Mouse (Mus musculus): ENCODE measurements at regions not wholly inside any gene's neighbourhood (a gene's known extent, or its start where the extent isn't known, plus 50 kb on each side); places are given as distances from the start of the nearest gene placed in this dataset.
A peak's percentile ranks its signal among the peaks of the same experiment; 100 is the strongest.

DNA sequence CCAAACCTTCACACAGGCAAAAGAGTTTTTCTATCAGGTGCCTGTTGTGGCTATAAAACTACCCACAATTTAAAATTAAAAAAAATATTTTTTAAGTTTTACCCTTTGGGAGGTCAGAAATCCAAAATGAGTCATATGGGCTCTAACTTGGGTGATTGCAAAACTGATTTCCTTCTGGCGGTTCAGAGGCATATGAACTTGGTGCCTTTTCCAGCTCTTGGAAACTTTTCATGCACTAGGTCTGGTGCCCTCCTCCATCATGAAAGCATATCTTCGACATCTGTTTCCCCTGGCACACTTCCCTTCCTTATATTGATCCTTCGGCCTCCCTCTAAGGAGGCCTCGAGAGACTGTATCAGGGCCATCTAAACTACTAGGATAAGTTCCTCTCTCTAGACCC, 168.8 kb downstream of the Gm45692 start:
- no peak for DNase-seq

DNA sequence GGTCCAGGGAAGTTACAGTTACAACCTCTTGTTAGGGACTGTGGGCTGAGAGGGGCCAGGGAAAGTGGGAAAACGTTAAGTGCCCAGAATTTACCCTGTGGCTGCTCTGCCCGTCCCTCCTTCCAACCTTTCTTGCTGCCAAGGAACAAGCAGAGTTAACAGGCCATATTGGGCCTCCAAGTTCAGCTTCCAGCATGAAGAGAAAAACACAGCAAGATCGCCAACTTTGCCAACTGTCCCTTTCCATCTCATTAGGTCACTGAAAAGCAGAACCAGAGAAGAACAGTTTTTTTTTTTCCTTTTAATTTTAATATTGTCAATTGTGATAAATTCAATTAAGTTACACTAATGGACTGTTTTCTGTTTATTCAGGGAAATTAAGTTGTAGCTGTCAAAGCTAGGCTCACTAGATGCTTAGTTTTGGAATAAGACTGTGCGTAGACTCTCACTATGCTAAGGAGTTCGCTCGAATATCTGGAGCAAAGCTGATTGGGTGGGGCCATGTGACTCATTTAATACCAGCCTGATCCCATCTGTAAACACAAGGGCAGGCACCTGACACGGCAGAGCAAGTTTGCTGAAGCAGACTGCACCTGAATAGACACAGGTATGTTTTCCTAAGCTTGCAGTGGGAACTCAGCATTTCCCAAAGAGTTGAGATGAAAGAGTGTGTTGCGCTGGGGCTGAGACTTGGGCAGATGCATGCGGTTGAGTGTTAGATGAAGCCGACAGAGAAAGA, 178.9 kb downstream of the Gm45692 start:
- DNase-seq: no peak

DNA sequence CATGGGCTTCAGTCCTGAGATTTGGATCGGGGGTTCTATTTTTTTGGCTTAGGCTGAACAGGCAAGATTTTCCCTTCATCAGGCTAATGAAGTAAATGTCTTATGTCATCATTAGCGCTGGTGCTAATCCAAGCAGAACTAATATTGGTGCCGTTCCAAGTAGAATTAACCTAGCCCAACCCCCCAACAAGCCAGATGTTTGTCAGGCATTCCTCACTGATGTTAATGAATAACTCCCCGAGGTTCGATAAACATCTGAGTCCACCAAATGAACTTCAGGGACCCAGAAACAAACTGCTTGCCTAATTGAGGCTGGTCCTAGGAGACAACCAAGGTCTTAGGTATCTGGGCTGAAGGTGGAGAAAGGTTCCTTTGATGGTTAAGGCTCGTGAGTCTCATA, 180.9 kb downstream of the Gm45692 start:
- DNase-seq: no peak

DNA sequence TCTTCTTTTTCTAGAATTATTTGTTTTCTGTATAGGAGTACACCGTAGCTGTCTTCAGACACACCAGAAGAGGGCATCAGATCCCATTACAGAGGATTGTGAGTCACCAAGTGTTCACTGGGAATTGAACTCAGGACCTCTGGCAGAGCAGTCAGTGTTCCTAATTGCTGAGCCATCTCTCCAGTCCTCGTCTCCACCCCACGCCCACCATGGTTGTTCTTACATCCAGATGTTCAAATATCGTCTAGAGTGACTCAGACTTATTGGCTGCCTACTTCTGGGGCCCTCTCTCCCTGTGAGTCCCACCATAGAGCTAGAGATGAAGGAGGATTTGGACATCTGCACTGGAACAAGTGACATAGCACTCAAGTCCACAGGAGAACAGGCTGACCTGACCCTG, 182.6 kb downstream of the Gm45692 start:
- DNase-seq: no peak

DNA sequence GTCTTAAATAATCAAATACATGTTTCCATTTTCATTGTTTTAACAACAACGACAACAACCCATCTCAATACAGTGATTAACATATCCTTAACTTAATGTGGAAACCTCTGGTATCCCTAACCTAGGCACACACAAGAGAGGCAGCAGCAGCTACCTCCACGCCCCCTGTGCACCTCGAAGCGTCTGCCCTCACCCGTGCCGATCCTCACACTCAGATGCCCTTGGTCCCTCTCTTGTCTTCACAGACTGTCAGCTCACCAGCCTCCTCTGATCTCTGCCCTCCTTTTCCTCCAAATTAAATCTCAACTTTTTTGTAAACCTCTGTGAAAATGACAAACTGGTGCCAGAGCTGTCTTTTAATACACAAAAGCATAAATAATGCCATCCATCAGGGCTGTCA, 185.2 kb downstream of the Gm45692 start:
- no peak for DNase-seq

DNA sequence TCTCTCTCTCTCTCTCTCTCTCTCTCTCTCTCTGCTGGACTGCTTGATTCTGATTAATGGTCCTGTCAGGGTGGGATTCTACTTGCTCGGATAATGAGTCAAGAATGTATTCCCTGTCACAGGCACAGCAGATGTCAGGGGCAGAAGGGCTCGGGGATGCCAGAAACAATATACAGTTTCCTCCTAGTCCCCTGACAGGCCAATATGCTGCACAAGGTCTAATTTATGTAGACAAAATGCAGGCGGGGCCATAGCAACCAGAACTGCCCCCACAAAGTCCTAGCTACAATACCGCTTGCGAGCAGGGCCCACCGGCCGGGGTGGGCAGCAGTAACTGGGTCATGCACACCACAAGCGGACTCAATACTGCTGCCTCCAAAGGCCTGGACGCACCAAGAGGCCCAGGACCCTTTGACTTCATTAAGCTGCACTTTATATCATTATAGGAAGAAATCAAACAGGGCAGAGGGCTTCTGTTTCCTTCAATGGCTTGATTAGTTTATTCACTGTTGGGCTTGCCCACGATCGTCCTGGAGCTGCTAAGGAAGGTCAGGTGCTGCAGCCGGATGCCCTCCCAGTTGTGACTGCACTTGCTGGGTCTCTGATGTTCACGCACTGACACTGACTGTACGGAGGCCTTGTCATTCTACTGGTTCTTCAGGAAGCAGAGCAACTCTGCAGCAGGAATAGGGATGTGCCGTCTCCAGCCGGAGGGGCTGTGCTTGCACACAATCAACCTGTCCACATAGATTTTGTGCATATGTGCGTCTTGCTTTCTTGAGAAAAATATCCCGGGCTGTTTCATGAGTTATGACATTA, 185.9 kb downstream of the Gm45692 start:
- no peak for DNase-seq

DNA sequence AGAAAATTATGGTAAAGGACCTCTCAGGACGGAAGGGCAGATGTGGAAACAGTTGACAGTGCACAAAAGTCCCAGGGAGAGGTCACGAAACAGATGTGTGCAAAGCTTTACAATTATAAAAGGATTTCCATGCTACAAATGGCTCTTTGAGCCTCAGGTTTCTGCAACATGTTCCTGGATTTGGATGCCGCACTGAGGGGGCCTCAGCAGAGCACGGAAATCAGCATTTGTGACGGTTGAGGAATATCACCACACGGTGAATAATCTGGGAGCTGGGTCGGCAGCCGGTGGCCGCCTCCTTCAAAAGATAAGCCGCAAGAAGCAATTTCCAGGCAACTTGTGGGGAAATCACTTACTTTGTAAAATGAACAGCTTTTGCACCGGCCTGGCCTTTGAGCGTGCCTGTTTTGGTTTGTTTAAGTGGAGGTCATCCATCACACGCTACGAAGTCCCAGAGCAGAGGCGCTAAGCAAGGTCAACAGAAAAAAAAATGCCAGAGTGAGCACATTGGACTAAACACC, 188.8 kb downstream of the Gm45692 start:
- no peak for DNase-seq

DNA sequence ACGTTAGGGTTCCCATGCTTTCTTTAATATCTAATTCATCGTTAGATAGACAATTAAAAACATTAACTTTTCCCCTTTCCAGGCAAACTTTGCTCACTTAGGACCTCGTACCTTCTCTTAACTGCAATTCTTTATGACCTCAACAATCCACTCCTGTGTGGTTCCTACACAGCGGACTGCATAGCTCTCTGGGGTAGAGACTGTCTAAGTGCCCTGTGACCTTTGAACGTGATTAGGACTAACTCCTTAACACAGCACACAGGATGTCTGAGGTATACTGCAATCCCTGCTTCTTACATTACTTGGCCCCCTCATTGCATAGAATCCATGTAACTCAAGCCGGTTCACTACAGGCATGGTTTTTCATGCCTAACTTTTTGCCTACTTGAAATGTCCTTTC, 190.4 kb downstream of the Gm45692 start:
- DNase-seq: no peak

DNA sequence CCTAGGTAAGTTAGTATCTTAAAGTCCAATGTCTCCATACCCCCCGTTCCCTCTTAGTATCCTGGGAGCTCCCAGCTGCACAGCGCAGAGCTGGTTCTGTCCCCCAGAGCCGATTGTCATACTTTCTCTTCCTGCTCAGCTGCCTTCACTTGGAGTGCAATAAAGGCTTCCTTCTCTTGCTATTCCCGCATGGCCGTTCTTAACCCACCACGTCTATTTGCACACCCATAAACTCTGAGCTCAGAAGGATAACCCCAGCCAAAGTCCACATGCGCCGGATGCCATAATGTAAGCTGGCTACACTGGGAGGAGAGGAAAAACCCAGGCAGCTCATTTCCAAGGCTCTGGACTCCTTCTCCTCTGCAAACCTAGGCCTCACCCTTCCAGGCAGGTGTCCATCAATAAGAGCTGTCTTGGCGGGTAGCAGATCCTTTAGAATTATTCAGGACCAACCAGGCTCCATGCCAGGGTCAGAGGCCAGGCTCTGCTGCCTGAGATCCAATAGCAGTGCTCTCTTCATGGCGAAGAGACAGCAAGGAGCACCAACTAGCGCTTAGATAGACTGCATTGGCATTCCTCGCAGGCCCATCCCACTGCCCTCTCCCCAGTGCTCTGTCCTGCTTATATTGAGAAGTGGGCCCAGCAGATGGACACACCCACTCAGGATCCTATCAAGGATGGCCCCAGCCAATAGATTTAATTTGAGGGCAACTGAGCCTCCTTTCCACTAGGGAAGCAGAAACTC, 204.4 kb downstream of the Gm45692 start:
- DNase-seq: no peak

DNA sequence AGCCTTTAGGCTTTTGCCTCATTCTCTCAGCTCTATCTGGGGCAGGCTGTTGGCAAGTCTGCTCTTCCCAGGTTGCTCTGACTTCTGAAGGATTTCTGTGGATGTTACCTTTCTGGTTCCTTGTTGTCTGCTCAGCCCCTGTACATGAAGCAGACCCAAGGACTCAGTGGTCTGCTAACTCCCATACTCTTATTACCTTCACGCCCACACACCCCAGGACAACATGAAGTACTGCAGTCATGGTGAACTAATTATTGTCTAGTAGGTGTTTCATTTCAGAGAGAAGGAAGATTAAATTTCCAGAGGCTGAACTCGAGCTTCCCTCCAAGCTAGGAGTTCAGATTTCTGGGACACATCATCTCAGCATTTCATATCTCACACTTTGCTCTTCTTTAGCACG, 205.3 kb downstream of the Gm45692 start:
- DNase-seq: no peak

DNA sequence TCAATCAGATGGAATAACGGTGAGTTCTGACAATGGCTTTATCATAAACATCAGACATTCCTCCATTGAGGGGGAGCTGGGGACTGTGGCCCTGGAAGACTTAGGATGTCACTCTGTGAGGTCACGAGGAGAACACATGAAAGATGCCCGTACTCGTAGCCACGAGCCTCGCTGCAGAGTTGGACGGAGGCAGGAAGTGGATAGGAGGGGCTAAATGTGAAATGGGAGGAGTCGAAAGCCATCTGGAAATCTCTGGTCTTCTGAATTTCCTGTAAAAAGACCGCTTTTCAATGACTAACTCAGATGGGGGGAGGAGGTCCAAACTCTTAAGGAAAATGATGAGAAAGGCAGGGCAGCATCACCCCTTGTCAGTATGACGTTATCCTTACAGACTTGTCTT, 210.5 kb downstream of the Gm45692 start:
- no peak for DNase-seq

DNA sequence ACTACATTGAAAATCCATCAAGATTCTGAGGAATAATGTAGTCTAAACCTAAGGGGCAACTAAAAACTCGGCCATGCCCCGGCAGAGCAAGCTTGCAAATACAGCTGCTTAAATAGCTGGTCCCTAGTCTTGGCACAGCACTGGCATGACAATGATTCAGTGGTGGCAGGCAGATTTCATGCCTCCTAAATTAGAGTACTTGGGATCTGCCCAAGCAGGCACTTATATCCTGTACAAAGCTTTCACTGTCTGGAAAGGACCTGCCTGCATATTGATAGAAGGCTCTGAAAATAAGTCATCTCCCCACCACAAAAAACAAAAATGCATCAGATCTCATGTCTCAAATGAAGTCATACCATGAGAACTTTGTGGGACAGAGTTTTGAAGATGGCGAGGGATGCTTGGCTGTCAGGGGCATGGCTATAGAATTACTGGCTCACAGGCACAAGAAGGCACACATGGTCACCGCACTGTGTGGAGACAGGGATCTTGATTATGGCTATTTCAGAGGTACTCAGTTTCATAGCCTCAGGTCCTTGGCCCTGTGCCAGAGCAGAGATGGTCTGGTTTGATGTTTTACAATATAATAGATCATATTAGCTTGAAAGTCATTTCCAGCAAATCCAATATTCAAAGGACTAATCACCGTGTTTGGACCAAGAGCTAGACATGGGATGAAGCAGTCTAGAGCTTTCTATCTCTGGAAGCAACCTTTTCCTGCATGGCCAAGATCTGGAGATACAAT, 217.7 kb downstream of the Gm45692 start:
- no peak for DNase-seq

DNA sequence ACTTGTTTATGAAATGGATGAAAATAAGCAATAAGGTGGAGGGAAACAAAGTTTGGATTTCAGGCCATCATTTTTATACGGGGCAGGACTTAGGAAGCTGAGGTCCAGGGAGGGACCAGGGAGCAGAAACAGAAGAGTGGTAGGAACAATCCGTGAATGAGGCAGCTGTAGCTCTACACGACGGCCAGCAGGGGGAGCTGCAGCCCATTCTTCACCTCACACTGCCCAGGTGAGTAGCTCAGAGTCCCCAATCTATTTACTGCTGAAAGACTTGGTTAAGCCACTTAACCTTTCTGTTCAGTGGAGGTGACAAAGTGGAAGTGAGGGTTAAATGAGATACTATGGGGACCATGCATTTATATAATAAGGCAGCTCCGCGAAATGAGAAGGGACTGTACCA, 225.7 kb downstream of the Gm45692 start:
- peak; percentile 36 to 45 for DNase-seq

DNA sequence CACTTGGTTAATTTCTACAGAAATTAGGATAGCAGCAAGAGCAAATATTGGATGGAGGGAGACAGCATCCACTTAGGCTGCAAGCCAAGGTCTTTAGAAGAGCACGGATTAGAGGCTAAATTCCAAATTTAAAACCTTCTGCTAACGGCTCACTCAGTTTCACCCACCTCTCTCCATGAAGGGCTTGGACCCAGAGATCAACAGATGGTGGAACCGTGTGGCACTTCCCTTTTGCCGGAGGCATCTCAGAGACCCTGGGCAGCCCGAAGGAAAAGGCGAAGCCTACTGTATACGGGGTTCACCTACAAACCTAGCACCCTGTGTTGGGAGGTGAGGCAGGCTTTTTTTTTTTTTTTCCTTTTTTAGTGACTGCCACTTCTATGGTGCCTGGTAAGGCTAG, 229.9 kb downstream of the Gm45692 start:
- DNase-seq: no peak

DNA sequence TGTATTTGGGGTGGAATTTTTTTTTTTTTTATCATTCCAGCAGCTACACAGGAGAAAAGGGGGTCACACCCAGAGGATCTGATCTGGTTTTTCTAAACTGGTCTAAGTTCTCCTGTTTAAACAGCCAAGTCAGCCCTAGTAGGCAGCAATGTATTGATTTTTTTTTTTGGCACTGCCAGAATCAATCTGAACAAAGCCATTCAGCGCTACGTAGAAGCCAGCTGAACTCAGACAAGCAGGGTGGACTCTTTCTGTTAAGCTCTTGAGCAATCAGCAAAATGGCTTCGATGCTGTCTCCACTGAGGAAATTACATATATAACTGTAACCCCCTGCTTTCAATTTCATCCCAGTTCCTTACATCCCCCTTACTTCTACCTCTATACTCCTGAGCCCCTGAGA, 230.5 kb downstream of the Gm45692 start:
- DNase-seq: no peak

DNA sequence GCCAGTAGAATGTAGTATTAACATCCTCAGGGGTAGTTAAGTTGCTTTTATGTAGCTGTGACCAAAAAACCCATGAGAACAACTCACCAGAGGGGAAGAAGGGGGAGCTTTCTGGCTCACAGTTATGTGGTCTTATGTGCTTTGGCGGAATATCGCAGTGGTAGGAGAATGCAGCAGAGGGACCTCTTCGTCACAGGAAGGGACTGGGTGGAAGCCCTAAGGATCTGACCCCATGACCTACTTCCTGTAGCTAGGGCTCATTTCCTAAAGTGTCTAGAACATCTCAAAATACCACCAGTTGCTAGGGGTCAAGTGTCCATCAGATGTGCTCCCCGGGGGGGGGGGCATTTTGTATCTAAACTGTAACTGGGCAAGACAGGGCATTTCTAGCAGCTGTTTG, 231.3 kb downstream of the Gm45692 start:
- no peak for DNase-seq

DNA sequence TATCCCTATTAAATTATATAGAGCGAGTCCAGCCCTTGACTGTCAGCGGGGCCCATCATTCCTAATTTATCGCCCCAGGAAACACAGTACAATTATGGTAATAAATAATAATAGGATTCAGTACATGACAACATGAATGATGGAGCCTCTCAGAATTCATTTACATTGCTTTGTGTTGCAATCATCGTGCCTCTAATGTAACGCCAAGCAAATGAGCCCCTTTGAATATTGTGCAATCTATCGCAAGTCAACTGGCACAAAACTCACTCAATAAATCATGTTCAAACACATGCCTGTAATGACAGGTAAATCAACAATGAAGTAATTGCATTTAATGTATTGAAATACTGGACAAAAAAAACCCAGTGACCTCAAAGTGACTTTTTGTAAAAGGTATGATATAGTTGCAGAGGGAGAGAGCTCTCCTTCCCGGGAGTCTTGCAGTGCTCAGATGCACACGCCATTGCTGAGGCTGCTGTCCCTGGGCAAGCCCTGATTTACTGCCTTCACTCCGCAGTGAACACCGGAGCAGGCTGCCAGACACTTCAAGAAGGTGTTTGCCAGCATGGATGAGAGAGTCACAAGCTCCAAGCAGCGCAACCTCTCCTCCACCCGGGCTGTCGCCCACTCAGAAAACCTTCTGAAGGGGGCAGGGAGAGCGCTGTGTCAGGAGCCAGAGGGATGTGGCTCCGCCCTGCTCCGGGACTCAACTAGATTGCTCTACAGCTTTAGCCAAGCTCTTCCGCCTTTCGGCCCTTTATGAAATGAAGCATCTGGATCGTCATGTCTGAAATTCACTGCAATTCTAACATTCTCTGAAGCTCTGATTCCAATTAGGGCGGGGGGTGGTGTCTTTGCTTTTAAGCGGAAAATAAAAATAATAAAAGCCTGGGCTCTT, 232.6 kb downstream of the Gm45692 start:
- DNase-seq: no peak

DNA sequence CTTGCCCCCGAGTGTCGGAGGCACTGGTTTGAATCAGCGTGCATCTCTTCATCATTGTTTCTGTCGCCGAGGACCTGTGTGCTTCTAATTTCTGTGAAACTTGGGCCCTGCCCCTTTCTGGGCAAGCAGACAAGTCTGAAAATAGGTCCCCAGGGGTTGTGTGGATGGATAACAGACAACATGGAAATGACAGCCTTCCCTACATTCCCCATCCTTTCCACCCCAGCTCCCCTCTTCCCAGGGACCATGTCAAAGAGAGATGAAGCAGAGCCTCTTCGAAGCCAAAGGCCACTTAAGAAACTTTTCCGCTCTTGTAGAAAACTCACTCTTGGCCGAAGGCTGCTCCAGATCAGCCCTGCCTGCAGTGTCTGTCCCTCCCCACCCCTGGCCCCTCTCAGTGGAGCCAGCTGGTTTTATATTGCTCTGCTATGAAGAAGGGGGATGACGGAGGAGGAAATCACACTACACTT, 233.2 kb downstream of the Gm45692 start:
- no peak for DNase-seq

DNA sequence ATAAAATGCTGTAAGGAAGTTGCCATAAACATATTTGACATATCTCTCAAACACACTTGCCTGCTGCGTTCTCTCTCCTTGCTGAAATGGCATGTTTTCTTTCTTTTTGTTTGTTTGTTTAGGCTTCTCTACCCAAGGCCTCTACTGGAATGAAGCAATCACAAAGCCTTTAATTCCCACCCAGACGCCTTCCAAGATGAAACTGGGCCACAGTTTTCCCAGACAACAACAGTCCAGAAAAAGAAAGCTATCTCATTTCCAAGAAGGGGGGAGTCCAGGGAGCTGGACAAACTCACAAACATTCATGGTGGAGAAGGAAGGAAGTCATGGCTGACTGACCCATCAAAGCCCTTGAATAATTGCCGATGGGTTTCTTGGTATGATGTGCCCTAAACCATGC, 234.1 kb downstream of the Gm45692 start:
- no peak for DNase-seq

DNA sequence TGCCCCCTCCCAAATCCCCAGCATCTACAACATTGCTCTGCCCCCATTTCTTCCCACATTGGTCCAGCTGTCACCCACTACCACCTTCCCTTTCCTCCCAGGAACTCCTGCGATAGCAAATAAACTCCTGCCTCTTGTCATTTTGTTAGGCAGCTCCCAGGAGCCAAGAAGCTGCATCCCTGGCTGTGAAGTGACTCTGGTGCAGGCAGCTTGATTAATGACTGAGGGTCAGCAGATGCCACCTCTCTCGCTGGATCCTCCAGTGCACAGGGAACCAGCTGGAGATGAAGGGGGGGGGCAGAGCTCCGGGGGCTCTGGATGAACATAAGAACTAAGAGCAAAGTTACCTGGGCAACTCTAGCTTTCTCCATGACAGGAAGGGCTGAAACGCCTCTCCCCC, 235.2 kb downstream of the Gm45692 start:
- DNase-seq: no peak

DNA sequence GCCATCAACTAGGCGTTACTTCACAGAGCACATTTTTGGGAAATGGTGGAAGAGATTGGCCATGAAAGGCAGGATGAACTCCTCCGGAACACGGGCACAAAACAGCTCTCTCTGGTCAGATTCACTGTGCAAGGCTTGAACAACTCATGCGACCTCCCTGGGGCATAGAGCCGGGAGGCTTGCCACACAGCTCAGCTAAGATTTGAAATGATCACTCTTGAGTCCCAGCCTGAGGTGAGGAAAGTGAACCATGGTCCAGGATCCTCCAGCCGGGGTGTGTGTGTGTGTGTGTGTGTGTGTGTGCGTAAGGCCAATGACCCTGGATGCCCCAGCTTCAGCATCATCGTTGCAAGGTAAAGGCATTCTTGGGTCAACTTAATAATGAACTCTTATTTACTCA, 237.5 kb downstream of the Gm45692 start:
- no peak for DNase-seq

DNA sequence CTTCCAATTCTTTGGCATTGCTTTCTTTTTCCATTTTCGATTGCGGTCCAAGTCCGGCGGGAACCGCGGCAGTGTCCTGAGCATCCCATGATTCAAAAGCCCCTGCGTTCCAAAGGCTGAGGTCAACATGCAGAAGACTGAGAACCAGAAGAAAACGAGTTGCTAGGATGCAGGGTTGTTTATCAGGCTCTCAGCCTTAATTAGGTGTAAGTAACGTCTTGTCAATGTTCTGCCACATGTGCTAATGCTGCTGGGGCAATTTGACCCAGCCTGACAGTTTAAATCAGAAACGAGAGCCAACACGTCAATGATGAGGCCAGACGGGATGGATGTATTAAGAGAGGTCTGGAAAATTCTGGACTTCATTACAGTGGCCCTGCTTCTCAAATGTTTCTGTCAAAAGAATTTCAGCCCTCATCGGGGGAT, 239.4 kb downstream of the Gm45692 start:
- DNase-seq: no peak

Data from thymus, postnatal 36 days (tissue).